Mouse (Mus musculus) hindbrain, embryonic 11.5 days (tissue): ENCODE measurements around the gene B9d1. TPM values are rescaled to one million over a fixed set of nuclear protein-coding genes. Genes with fewer than 3 reads are reported as not detected.

Experiments used
- ATAC-seq: fragments of 200-750 bp; cut with Nextera tagmentation; 2 replicates; pipeline ENCODE4 v1.8.0; 2017; ENCODE audit warnings: mild to moderate bottlenecking, moderate TSS enrichment, moderate library complexity; ENCODE audit not compliant: low FRiP score
- DNase-seq: peaks from one replicate; pipeline ENCODE4 v3.0.0-alpha.2; 2015; ENCODE audit warnings: low spot score
- H3K27ac ChIP-seq: fragments of 300-500 bp; sonication (generic); 2 replicates; pipeline ENCODE4 v1.5.1; 2014; ENCODE audit warnings: mild to moderate bottlenecking, low read depth, low read length
- H3K27me3 ChIP-seq: fragments of 300-500 bp; sonication (generic); 2 replicates; pipeline ENCODE4 v1.6.1; 2014; ENCODE audit warnings: mild to moderate bottlenecking, low read length, moderate library complexity, mixed read lengths; ENCODE audit not compliant: control insufficient read depth, insufficient read depth
- H3K36me3 ChIP-seq: fragments of 300-500 bp; sonication (generic); 2 replicates; pipeline ENCODE4 v1.6.1; 2014; ENCODE audit warnings: mild to moderate bottlenecking, low read length, moderate library complexity, mixed read lengths; ENCODE audit not compliant: control insufficient read depth, insufficient read depth
- H3K4me1 ChIP-seq: fragments of 300-500 bp; sonication (generic); replicated peaks from 2 replicates; pipeline ENCODE4 v1.6.1; 2014; ENCODE audit warnings: low read length, mixed read lengths; ENCODE audit not compliant: control insufficient read depth, insufficient read depth
- H3K4me2 ChIP-seq: fragments of 300-500 bp; sonication (generic); replicated peaks from 2 replicates; pipeline ENCODE4 v1.6.1; 2014; ENCODE audit warnings: mild to moderate bottlenecking, low read depth, low read length
- H3K4me3 ChIP-seq: fragments of 300-500 bp; sonication (generic); 2 replicates; pipeline ENCODE4 v1.5.1; 2014; ENCODE audit warnings: low read depth, low read length
- H3K9ac ChIP-seq: fragments of 300-500 bp; sonication (generic); 2 replicates; pipeline ENCODE4 v1.6.1; 2014; ENCODE audit warnings: low read depth, low read length
- H3K9me3 ChIP-seq: fragments of 300-500 bp; sonication (generic); 2 replicates; pipeline ENCODE4 v1.6.1; 2016; ENCODE audit warnings: low read length; ENCODE audit not compliant: control insufficient read depth
- WGBS: fragments of 180-500 bp; shearing (Covaris S2); extraction: QIAGEN DNeasy Blood & Tissue Kit; methylation state at CpG from one replicate; pipeline ENCODE4 v1.1.7; 2014; 5-methylcytosine and 5-hydroxymethylcytosine counted together
- polyA plus RNA-seq: library from polyadenylated mRNA; unstranded; fragments of >200 nt; fragmentation: Nextera tagmentation; extraction: Ambion mirVana; gene quantifications from 2 replicates; pipeline ENCODE4 v1.2.1, GENCODE M21; 2014

The B9d1 gene
- polyA plus RNA-seq, 1 experiment from 2014 or later: 34.3 TPM

DNA sequence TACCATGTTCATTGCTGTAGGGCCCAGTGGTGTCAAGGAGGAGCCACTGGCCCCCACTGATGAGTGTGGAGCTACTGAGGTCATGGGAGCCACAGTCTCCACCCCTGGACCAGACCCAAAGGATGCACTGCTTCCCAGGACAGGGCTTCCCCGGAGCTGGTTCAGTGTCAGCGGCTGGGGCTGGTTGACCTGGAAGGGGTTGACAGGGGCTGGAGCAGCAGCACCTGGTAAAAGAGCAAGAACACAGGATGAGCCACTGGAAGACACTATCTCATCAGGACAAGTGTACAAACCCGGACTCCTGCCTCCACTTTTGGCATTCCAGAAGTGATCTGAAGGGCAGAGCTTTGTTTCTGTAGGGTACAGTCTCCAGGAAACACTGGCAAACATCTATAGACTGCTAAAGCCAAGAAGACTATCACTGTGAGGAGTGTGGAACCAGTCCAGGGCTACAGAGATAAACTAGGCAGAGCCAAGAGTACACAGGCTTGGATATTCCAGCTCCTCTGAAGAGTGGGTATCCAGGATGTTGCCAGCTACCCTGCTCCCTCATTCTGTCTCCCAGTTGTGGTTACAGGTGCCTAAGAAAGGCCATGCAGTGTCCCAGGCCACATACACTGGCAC is 14.7 kb downstream of the B9d1 start:
- no peak for DNase-seq
- H3K27me3 ChIP-seq: no peaks in the 10 kb centered on the region
- H3K9ac ChIP-seq: no peak overlapping the region
- H3K27ac ChIP-seq: no peak overlapping the region
- H3K9me3 ChIP-seq: no peaks in the 10 kb centered on the region
- H3K4me3 ChIP-seq: no peak overlapping the region
- no peak for ATAC-seq
- H3K4me2 ChIP-seq: no peak overlapping the region
- no peaks in the 10 kb centered on the region for H3K4me1 ChIP-seq
- WGBS: 83% methylated on average over 3 of the region's 3 CpGs
- peaks cover 6% of the 10 kb centered on the region for H3K36me3 ChIP-seq

DNA sequence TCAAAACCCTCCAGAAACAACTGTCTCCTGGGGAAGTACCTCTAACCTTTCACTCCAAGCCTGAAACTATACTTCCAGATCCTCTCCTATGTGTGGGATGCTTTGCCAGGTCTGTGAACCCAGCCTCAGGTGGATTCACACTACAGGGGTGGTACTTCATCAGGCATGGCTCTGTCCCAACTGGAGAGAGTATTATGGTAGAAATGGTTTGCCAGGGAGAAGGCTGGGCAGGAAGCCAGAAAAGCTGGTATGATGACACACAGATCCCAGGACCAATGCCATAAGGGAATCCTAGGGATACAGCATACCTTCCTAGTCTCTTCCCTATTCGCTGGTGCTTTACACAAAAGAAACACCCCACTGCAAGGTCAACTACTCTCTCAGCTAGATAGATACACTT is 21.9 kb downstream of the B9d1 start:
- no peak overlapping the region for H3K9ac ChIP-seq
- DNase-seq (no peak), ATAC-seq (no peak)
- H3K4me3 ChIP-seq: no peak overlapping the region
- H3K27ac ChIP-seq: no peak overlapping the region
- H3K4me1 ChIP-seq: no peaks in the 10 kb centered on the region
- H3K9me3 ChIP-seq: no peaks in the 10 kb centered on the region
- 94% methylated on average over 1 of the region's 1 CpGs for WGBS
- H3K4me2 ChIP-seq: no peak overlapping the region
- H3K36me3 ChIP-seq: no peaks in the 10 kb centered on the region
- H3K27me3 ChIP-seq: no peaks in the 10 kb centered on the region

DNA sequence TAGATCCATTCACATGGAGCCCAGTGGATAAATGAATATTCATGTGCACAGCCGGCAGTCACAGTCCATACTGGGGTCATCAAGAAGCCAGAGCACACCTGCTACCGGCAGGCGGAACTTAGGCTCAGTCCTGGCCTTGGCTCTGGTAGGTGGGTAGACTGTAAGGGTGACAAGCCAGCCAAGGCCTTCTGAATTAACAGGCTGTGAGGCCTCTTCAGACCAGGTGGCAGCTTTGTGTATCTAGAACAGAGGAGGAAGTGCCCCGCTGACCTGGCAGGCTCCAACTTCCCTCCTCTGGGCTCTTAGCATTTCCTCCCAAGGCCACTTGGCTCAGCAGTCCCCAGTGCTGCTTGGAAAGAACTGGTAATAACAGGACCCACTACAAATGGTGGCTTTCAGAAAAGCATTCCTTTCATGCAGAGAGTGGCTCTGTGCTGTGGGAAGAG is 24.3 kb downstream of the B9d1 start:
- ATAC-seq: no peak

DNA sequence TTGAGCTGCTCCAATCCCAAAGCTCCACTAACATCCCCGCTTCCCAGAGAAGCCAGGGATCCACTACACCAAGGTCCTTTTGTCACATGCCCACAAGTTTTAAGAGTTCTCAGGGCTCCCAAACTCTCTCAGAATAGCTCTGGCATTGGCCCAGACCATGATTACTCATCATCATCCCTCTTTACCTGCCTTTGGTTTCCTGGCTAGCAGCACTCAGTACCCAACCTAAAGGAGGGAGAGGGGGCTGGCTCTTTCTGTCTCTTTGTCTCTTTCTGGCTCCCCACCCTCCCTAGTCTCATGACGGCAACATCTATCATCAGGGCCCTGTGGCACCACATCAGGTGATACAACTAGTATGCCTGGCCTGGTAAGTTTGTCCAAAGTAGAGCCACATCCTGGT is 27.9 kb downstream of the B9d1 start:
- Histone ChIP-seq H3K27ac (no peak overlapping the region), H3K4me1 (no peaks in the 10 kb centered on the region), H3K9ac (no peak overlapping the region), H3K9me3 (no peaks in the 10 kb centered on the region), H3K4me3 (no peak overlapping the region), H3K36me3 (no peaks in the 10 kb centered on the region), H3K4me2 (no peak overlapping the region), H3K27me3 (no peaks in the 10 kb centered on the region)
- ATAC-seq (no peak), DNase-seq (no peak)
- WGBS: 93% methylated on average over 2 of the region's 2 CpGs

More for the DNA sequence above, 24.3 kb downstream of the B9d1 start:
- H3K9ac ChIP-seq: no peak overlapping the region
- H3K9me3 ChIP-seq: no peaks in the 10 kb centered on the region
- H3K36me3 ChIP-seq: no peaks in the 10 kb centered on the region
- H3K4me3 ChIP-seq: no peak overlapping the region
- no peak overlapping the region for H3K27ac ChIP-seq
- no peaks in the 10 kb centered on the region for H3K27me3 ChIP-seq
- 29% methylated on average over 4 of the region's 4 CpGs for WGBS
- no peaks in the 10 kb centered on the region for H3K4me1 ChIP-seq
- DNase-seq: peak; percentile 10
- H3K4me2 ChIP-seq: no peak overlapping the region

DNA sequence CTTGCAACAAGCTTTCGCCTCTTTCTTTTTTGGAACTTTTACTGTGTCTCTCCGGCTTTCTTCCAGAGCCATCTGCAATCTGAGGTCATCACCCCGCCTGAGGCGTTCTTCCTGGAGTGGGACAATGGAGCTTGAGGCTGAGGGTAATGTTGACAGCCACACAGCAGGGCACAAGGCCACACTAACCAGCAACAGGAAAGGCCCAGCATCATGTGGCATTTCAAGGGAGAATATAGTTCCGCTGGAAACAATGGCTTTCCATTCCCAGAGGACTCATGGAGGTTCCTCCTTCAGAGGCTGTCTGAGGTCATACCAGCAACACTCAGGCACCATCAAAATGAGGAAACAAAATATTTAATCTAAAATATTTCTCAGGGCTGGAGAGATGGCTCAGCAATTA is 28.6 kb downstream of the B9d1 start:
- ATAC-seq: no peak
- Histone ChIP-seq H3K4me3 (no peak overlapping the region), H3K27ac (no peak overlapping the region), H3K4me1 (no peaks in the 10 kb centered on the region), H3K9ac (no peak overlapping the region), H3K36me3 (no peaks in the 10 kb centered on the region), H3K4me2 (no peak overlapping the region), H3K27me3 (no peaks in the 10 kb centered on the region), H3K9me3 (no peaks in the 10 kb centered on the region)
- WGBS: 60% methylated on average over 5 of the region's 5 CpGs
- peak; percentile 5 for DNase-seq

DNA sequence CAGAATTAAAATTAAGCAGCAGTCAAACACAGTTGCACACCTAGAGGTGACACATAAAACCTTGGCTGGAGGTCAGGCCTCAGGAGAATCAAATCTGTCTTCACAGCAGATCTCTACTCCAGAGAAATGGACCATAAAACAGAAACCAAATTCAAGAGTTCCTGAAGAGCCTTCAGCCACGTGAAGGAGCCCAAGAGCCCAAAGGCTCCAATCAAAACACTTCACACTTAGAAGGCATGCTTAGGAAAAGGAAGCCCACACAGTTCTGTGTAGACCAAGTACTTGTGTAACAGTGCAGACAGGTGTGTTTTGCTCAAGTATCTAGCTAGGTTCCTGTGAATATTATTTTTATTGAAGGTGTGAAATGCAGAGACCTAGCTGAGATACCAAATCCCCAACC is 30.6 kb downstream of the B9d1 start:
- no peaks in the 10 kb centered on the region for H3K36me3 ChIP-seq
- 71% methylated on average over 1 of the region's 1 CpGs for whole genome bisulfite sequencing

DNA sequence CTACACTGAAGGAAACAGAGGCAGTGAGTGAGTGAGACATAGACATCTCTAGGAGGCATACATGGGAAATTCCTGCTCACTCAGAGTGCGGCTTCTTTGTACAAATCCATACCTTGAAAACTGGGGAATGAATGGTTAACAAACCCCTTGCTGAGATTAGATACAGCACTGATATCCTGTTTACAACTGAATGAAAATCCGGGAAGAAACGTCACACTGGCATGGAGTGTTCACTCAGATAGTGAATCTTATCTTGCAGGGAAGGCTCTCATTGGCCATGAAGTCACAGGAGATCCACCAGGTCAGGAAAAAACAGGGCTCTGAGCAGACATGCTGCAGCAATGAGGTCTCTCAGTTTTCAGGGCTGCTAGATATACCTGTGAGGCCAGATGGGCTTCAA is 32.0 kb downstream of the B9d1 start:
- H3K4me2 ChIP-seq: no peak overlapping the region
- H3K27me3 ChIP-seq: no peaks in the 10 kb centered on the region
- H3K27ac ChIP-seq: no peak overlapping the region
- no peak overlapping the region for H3K4me3 ChIP-seq
- no peak overlapping the region for H3K9ac ChIP-seq
- no peaks in the 10 kb centered on the region for H3K9me3 ChIP-seq
- no peaks in the 10 kb centered on the region for H3K36me3 ChIP-seq
- 76% methylated on average over 3 of the region's 3 CpGs for WGBS
- DNase-seq: no peak
- ATAC-seq: no peak
- H3K4me1 ChIP-seq: no peaks in the 10 kb centered on the region

More for the DNA sequence above, 30.6 kb downstream of the B9d1 start:
- Histone ChIP-seq H3K27me3 (no peaks in the 10 kb centered on the region), H3K9me3 (no peaks in the 10 kb centered on the region), H3K9ac (no peak overlapping the region), H3K27ac (no peak overlapping the region), H3K4me2 (no peak overlapping the region), H3K4me1 (no peaks in the 10 kb centered on the region), H3K4me3 (no peak overlapping the region)
- DNase-seq (no peak), ATAC-seq (no peak)

DNA sequence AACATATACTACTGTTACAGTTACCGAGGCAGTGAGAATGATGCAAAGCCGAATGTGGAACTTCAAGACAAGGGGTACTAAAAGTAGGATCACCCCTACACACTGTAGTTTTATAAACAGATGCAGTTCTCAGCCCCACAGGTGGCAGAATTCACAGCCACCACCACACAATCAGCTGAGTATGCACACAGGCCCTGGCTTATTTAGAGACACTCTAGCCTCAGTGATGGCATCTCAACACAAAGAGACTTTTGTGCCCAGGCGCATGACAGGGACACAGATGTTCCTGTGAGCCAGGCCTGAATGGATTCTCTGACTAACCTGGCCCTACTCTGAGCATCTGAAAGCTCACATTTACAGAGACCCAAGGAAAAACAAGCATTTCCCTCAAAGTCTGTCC is 32.4 kb downstream of the B9d1 start:
- Histone ChIP-seq H3K9me3 (no peaks in the 10 kb centered on the region), H3K4me2 (no peak overlapping the region), H3K36me3 (no peaks in the 10 kb centered on the region), H3K4me1 (no peaks in the 10 kb centered on the region), H3K27me3 (no peaks in the 10 kb centered on the region), H3K9ac (no peak overlapping the region), H3K4me3 (no peak overlapping the region), H3K27ac (no peak overlapping the region)
- DNase-seq: no peak
- 85% methylated on average over 3 of the region's 3 CpGs for WGBS
- ATAC-seq: no peak

DNA sequence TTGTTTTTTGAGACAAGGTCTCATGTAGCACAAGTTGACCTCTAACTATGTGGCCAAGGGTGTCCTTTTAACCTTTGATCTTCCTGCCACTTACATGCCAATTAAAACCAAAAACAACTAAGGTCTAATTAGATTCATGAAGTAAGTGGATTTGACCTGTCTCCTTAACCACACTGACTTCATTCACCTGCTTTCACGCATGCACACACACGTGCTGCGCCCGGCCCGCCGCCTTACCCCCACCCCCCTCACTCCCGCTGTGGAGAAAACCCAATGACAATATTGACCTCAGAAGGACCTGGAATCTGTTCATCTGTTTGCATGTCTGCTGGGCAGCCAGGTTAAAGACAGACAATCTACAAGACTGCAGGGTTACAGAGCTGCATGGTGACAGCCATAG is 35.7 kb downstream of the B9d1 start:
- no peak overlapping the region for H3K27ac ChIP-seq
- 86% methylated on average over 7 of the region's 7 CpGs for WGBS
- DNase-seq (no peak), ATAC-seq (no peak)
- H3K9me3 ChIP-seq: no peaks in the 10 kb centered on the region
- H3K4me2 ChIP-seq: no peak overlapping the region
- no peak overlapping the region for H3K9ac ChIP-seq
- H3K36me3 ChIP-seq: no peaks in the 10 kb centered on the region
- H3K4me1 ChIP-seq: no peaks in the 10 kb centered on the region
- no peaks in the 10 kb centered on the region for H3K27me3 ChIP-seq
- H3K4me3 ChIP-seq: no peak overlapping the region
